Mouse (Mus musculus) neural tube, embryonic 14.5 days (tissue): Measurements from ENCODE around the gene Fam207a. TPM values are rescaled to one million over a fixed set of nuclear protein-coding genes. Genes with fewer than 3 reads are reported as not detected.

Experiments
- ATAC-seq: fragments of 200-750 bp; cut with Nextera tagmentation; 2 replicates; pipeline ENCODE4 v1.8.0; 2017; ENCODE audit warnings: low read depth, mild to moderate bottlenecking, moderate TSS enrichment, moderate library complexity
- H3K27ac ChIP-seq: fragments of 300-500 bp; sonication (generic); 2 replicates; pipeline ENCODE4 v1.5.1; 2014; ENCODE audit warnings: low read depth, mild to moderate bottlenecking, control low read depth, low read length, moderate library complexity, mixed read lengths
- H3K27me3 ChIP-seq: fragments of 300-500 bp; sonication (generic); 2 replicates; pipeline ENCODE4 v1.6.1; 2014; ENCODE audit warnings: low read length; ENCODE audit not compliant: control insufficient read depth, insufficient read depth
- H3K36me3 ChIP-seq: fragments of 300-500 bp; sonication (generic); 2 replicates; pipeline ENCODE4 v1.6.1; 2014; ENCODE audit warnings: low read length, mixed read lengths; ENCODE audit not compliant: control insufficient read depth, insufficient read depth
- H3K4me1 ChIP-seq: fragments of 300-500 bp; sonication (generic); 2 replicates; pipeline ENCODE4 v1.6.1; 2014; ENCODE audit warnings: low read length; ENCODE audit not compliant: control insufficient read depth, insufficient read depth
- H3K4me2 ChIP-seq: fragments of 300-500 bp; sonication (generic); 2 replicates; pipeline ENCODE4 v1.6.1; 2014; ENCODE audit warnings: mild to moderate bottlenecking, low read depth, low read length, control low read depth
- H3K4me3 ChIP-seq: fragments of 300-500 bp; sonication (generic); 2 replicates; pipeline ENCODE4 v1.5.1; 2014; ENCODE audit warnings: low read depth, low read length, control low read depth, mixed read lengths
- H3K9ac ChIP-seq: fragments of 300-500 bp; sonication (generic); replicated peaks from 2 replicates; pipeline ENCODE4 v1.6.1; 2014; ENCODE audit warnings: low read depth, mild to moderate bottlenecking, control low read depth, low read length, mixed read lengths
- H3K9me3 ChIP-seq: fragments of 300-500 bp; sonication (generic); 2 replicates; pipeline ENCODE4 v1.6.1; 2016; ENCODE audit warnings: low read length; ENCODE audit not compliant: control insufficient read depth
- WGBS: fragments of 180-500 bp; shearing (Covaris S2); extraction: QIAGEN DNeasy Blood & Tissue Kit; methylation state at CpG from one replicate; pipeline ENCODE4 v1.1.7; 2014; 5-methylcytosine and 5-hydroxymethylcytosine counted together
- polyA plus RNA-seq: library from polyadenylated mRNA; unstranded; fragments of >200 nt; fragmentation: Nextera tagmentation; extraction: Ambion mirVana; gene quantifications from 2 replicates; pipeline ENCODE4 v1.2.1, GENCODE M21; 2014

Gene Fam207a
- polyA plus RNA-seq, 1 experiment from 2014 or later: 39.8 TPM

- Histone ChIP-seq H3K9ac (no peak overlapping the region), H3K9me3 (no peaks in the 10 kb centered on the region), H3K27me3 (no peaks in the 10 kb centered on the region), H3K27ac (no peak overlapping the region), H3K4me3 (no peak overlapping the region), H3K4me2 (no peak overlapping the region), H3K4me1 (no peaks in the 10 kb centered on the region), H3K36me3 (peaks cover 10% of the 10 kb centered on the region)
- ATAC-seq: no peak
- WGBS: 65% methylated on average over 6 of the region's 6 CpGs
Measured at GRCm38 (mm10) chr10:77498254-77498653, 17.3 kb downstream of the Fam207a start.

DNA sequence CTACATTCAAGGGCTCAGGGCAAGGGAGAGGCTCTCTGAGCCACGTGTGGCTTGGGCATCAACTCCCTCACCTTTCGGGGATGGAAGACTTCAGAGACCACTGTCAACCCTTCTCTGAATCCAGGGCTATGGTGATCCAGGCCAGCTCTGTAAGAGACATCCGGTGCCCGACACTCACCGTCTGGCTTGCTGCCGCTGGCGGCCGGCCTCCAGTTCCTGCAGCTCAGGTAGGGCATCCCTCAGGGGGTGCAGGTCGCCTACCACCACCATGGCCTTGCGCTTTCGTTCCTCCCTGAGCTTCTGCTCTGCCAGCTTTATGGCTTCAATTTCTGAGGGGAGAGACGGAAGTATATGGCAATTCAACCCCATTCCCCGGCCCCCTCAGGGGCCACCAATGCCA lies 18.4 kb downstream of the Fam207a start:
- H3K4me2 ChIP-seq: no peak overlapping the region
- H3K27ac ChIP-seq: no peak overlapping the region
- H3K36me3 ChIP-seq: peaks cover 8% of the 10 kb centered on the region
- 93% methylated on average over 13 of the region's 13 CpGs for WGBS
- H3K4me3 ChIP-seq: no peak overlapping the region
- no peak overlapping the region for H3K9ac ChIP-seq
- no peak for ATAC-seq
- no peaks in the 10 kb centered on the region for H3K4me1 ChIP-seq
- H3K9me3 ChIP-seq: no peaks in the 10 kb centered on the region
- no peaks in the 10 kb centered on the region for H3K27me3 ChIP-seq

- 97% methylated on average over 3 of the region's 3 CpGs for WGBS
- H3K36me3 ChIP-seq: peaks cover 10% of the 10 kb centered on the region
Measured at GRCm38 (mm10) chr10:77492885-77493284, 22.7 kb downstream of the Fam207a start.

GRCm38 (mm10) chr10:77491585-77491984 lies 24.0 kb downstream of the Fam207a start:
- no peaks in the 10 kb centered on the region for H3K9me3 ChIP-seq
- WGBS: 88% methylated on average over 6 of the region's 6 CpGs
- no peak overlapping the region for H3K27ac ChIP-seq
- no peak for ATAC-seq
- H3K4me1 ChIP-seq: no peaks in the 10 kb centered on the region
- H3K36me3 ChIP-seq: peaks cover 23% of the 10 kb centered on the region
- no peak overlapping the region for H3K4me3 ChIP-seq
- no peak overlapping the region for H3K9ac ChIP-seq
- no peaks in the 10 kb centered on the region for H3K27me3 ChIP-seq
- no peak overlapping the region for H3K4me2 ChIP-seq

More at GRCm38 (mm10) chr10:77492885-77493284, 22.7 kb downstream of the Fam207a start:
- H3K4me2 ChIP-seq: no peak overlapping the region
- no peaks in the 10 kb centered on the region for H3K9me3 ChIP-seq
- no peak overlapping the region for H3K4me3 ChIP-seq
- H3K27me3 ChIP-seq: no peaks in the 10 kb centered on the region
- no peaks in the 10 kb centered on the region for H3K4me1 ChIP-seq
- no peak for ATAC-seq
- no peak overlapping the region for H3K27ac ChIP-seq
- H3K9ac ChIP-seq: no peak overlapping the region

DNA sequence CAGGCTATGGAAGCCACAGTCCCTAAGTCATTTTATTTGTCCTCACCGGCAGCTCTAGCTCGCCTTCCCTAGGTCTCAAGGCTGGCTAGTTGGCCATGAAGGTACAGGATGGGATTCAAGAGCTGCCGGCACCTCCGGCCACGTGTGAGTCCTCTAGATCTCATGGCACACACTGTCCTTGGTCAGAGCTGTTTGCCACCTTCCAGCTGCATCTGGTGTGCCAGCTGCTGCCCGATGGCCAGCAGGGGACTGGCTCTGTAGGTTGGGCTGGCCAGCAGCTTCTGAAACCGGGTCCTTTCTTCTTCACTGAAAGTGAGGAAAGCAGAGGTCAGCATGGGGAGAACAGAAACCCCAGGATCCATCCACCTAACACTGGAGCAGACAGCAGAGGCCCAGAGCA lies 27.4 kb downstream of the Fam207a start:
- ATAC-seq: no peak
- WGBS: 97% methylated on average over 7 of the region's 7 CpGs
- Histone ChIP-seq H3K9ac (no peak overlapping the region), H3K4me2 (no peak overlapping the region), H3K27ac (no peak overlapping the region), H3K4me3 (no peak overlapping the region), H3K27me3 (no peaks in the 10 kb centered on the region), H3K9me3 (no peaks in the 10 kb centered on the region), H3K4me1 (no peaks in the 10 kb centered on the region), H3K36me3 (peaks cover 23% of the 10 kb centered on the region)

DNA sequence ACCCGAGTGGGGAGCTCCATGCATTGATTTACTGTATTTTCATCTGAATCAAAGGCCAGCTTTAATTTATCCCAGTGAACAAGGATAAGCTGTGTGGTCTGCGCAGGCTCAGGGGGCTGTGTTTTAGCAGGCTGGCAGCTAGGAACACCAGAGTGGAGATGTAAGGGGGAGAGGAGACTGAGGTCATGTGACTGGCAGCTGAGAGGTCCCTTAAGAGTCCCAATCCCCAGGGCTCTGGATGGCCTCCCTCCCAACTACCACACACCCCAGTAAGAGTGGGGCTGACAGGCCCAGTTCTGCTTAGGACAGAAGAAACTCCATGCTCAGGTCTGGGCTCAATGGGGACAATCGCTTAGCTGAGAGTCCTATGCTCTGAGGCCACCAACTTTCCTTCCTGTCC lies 29.8 kb downstream of the Fam207a start:
- Histone ChIP-seq H3K27ac (no peak overlapping the region), H3K27me3 (no peaks in the 10 kb centered on the region), H3K36me3 (peaks cover 23% of the 10 kb centered on the region), H3K4me3 (no peak overlapping the region), H3K4me1 (no peaks in the 10 kb centered on the region), H3K4me2 (no peak overlapping the region), H3K9ac (no peak overlapping the region), H3K9me3 (no peaks in the 10 kb centered on the region)
- WGBS: 82% methylated on average over 3 of the region's 3 CpGs
- ATAC-seq: no peak

DNA sequence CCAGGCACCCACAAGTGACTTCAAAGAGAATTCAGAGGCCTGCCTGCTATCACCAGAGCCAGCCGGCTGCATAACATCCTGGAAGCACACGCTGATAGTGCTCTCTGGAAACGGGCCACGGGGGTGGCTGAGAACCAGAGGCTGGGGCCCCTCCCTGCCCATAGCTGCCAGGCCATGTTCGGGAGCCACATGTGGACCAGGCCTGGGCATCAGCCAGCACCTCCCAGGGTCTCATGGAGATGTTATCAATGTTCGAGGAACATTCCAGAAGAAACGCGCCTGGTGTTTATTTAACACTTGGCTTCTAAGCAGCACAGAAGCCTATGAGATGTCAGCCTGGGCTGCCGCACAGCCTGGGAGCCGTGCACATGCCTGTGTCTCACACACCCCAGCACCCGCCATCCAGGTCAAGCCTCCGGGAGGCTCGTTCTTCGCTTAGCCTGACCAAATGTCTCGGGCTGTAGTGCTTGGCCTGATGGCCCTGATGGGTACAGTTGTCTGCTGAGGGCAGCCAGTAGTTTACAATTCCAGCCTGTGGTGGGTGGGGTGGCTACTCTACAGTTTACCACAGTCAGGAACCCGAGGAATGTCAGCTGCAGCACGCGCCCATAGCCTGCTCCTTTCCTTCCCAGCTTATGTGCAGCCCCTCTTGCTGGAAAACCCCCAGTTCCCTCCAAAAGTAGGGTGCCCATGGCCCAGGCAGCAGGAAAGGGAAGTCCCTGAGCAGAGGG lies 31.2 kb downstream of the Fam207a start:
- no peak for ATAC-seq
- Histone ChIP-seq H3K36me3 (peaks cover 23% of the 10 kb centered on the region), H3K9ac (no peak overlapping the region), H3K4me1 (no peaks in the 10 kb centered on the region), H3K27ac (no peak overlapping the region), H3K4me2 (no peak overlapping the region), H3K9me3 (no peaks in the 10 kb centered on the region), H3K4me3 (no peak overlapping the region), H3K27me3 (no peaks in the 10 kb centered on the region)
- 70% methylated on average over 18 of the region's 18 CpGs for WGBS

GRCm38 (mm10) chr10:77481814-77482213 lies 33.8 kb downstream of the Fam207a start:
- Histone ChIP-seq H3K4me2 (no peak overlapping the region), H3K27ac (no peak overlapping the region), H3K9me3 (no peaks in the 10 kb centered on the region), H3K9ac (no peak overlapping the region), H3K27me3 (no peaks in the 10 kb centered on the region), H3K4me3 (no peak overlapping the region), H3K36me3 (peaks cover 2% of the 10 kb centered on the region; the same call in 1 of the 2 replicates), H3K4me1 (no peaks in the 10 kb centered on the region)
- ATAC-seq: no peak

DNA sequence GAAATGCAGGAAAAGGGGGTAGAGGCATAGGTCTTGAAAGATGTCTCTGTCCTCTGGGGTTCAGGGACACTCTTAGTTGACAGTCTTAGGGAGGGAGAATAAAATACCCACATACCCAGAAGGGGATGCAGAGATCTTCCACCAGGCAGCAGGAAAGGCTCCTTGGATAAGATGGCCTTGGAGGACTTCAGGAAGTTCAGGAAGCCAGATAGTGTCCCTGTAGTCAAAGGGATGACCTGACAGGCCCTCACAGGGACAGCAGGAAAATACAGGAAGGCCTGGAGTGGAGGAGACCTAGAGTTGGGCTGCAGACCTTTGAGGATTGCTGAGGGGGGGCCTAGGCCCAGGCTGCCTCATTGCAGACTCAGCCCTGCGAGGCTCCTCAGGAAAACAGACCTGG lies 35.6 kb downstream of the Fam207a start:
- Histone ChIP-seq H3K4me2 (no peak overlapping the region), H3K36me3 (no peaks in the 10 kb centered on the region), H3K4me1 (no peaks in the 10 kb centered on the region), H3K27ac (no peak overlapping the region), H3K9ac (no peak overlapping the region), H3K9me3 (no peaks in the 10 kb centered on the region), H3K4me3 (no peak overlapping the region), H3K27me3 (no peaks in the 10 kb centered on the region)
- 67% methylated on average over 1 of the region's 1 CpGs for WGBS
- no peak for ATAC-seq
